Mouse (Mus musculus) kidney, embryonic 16.5 days (tissue): ENCODE data around the gene Psen2. TPM values are rescaled to one million over a fixed set of nuclear protein-coding genes. Genes with fewer than 3 reads are reported as not detected.

Experiments used
- ATAC-seq: fragments of 200-750 bp; cut with Nextera tagmentation; 2 replicates; pipeline ENCODE4 v1.8.0; 2017; ENCODE audit warnings: moderate TSS enrichment; ENCODE audit not compliant: low FRiP score, low TSS enrichment
- H3K27ac ChIP-seq: fragments of 300-500 bp; sonication (generic); 2 replicates; pipeline ENCODE4 v1.5.1; 2014; ENCODE audit warnings: low read length
- H3K27me3 ChIP-seq: fragments of 300-500 bp; sonication (generic); 2 replicates; pipeline ENCODE4 v1.6.1; 2014; ENCODE audit warnings: low read length, control low read depth, mixed read lengths; ENCODE audit not compliant: insufficient read depth
- H3K36me3 ChIP-seq: fragments of 300-500 bp; sonication (generic); 2 replicates; pipeline ENCODE4 v1.6.1; 2014; ENCODE audit warnings: low read length, control low read depth, mixed read lengths; ENCODE audit not compliant: insufficient read depth
- H3K4me1 ChIP-seq: fragments of 300-500 bp; sonication (generic); 2 replicates; pipeline ENCODE4 v1.6.1; 2014; ENCODE audit warnings: low read length, control low read depth, mixed read lengths; ENCODE audit not compliant: insufficient read depth
- H3K4me2 ChIP-seq: fragments of 300-500 bp; sonication (generic); replicated peaks from 2 replicates; pipeline ENCODE4 v1.6.1; 2014; ENCODE audit warnings: low read depth, low read length
- H3K4me3 ChIP-seq: fragments of 300-500 bp; sonication (generic); 2 replicates; pipeline ENCODE4 v1.5.1; 2014; ENCODE audit warnings: mild to moderate bottlenecking, low read length
- H3K9ac ChIP-seq: fragments of 300-500 bp; sonication (generic); replicated peaks from 2 replicates; pipeline ENCODE4 v1.6.1; 2014; ENCODE audit warnings: low read length
- H3K9me3 ChIP-seq: fragments of 300-500 bp; sonication (generic); 2 replicates; pipeline ENCODE4 v1.6.1; 2016; ENCODE audit warnings: low read length, control low read depth
- WGBS: fragments of 180-500 bp; shearing (Covaris S2); extraction: QIAGEN DNeasy Blood & Tissue Kit; methylation state at CpG from one replicate; pipeline ENCODE4 v1.1.7; 2014; 5-methylcytosine and 5-hydroxymethylcytosine counted together
- polyA plus RNA-seq: library from polyadenylated mRNA; unstranded; fragments of >200 nt; fragmentation: Nextera tagmentation; extraction: Ambion mirVana; gene quantifications from 2 replicates; pipeline ENCODE4 v1.2.1, GENCODE M21; 2015

Gene Psen2
- polyA plus RNA-seq, 1 experiment from 2014 or later = 24.5 TPM

GRCm38 (mm10) chr1:180279648-180280047 lies 16.4 kb upstream of the Psen2 start:
- Histone ChIP-seq H3K27ac (peak overlapping the region; percentile 6; the same call in 1 of the 2 replicates), H3K4me2 (no peak overlapping the region; the same call in 1 of the 2 replicates)

GRCm38 (mm10) chr1:180277563-180277962 lies 14.3 kb upstream of the Psen2 start:
- 47% methylated on average over 9 of the region's 9 CpGs for WGBS
- Histone ChIP-seq H3K4me2 (no peak overlapping the region), H3K27ac (peak overlapping the region; percentile 59; the same call in 1 of the 2 replicates)

More at GRCm38 (mm10) chr1:180279648-180280047, 16.4 kb upstream of the Psen2 start:
- Histone ChIP-seq H3K4me1 (peaks cover 30% of the 10 kb centered on the region), H3K4me3 (no peak overlapping the region), H3K9ac (0 out of 2 replicates have a peak overlapping the region, but pooled peaks have one; percentile 23), H3K9me3 (peaks cover 3% of the 10 kb centered on the region; the same call in 1 of the 2 replicates), H3K27me3 (no peaks in the 10 kb centered on the region), H3K36me3 (no peaks in the 10 kb centered on the region)
- 28% methylated on average over 7 of the region's 7 CpGs for WGBS
- ATAC-seq = peak; percentile 77

GRCm38 (mm10) chr1:180274725-180275308 lies 11.6 kb upstream of the Psen2 start:
- Histone ChIP-seq H3K27me3 (no peaks in the 10 kb centered on the region), H3K27ac (no peak overlapping the region), H3K4me1 (peaks cover 12% of the 10 kb centered on the region; the same call in 1 of the 2 replicates), H3K4me2 (no peak overlapping the region), H3K9ac (no peak overlapping the region), H3K36me3 (no peaks in the 10 kb centered on the region), H3K4me3 (no peak overlapping the region), H3K9me3 (peaks cover 3% of the 10 kb centered on the region; the same call in 1 of the 2 replicates)
- WGBS = 67% methylated on average over 10 of the region's 10 CpGs
- ATAC-seq = no peak

More at GRCm38 (mm10) chr1:180277563-180277962, 14.3 kb upstream of the Psen2 start:
- Histone ChIP-seq H3K27me3 (no peaks in the 10 kb centered on the region), H3K36me3 (no peaks in the 10 kb centered on the region), H3K9ac (no peak overlapping the region), H3K9me3 (peaks cover 3% of the 10 kb centered on the region; the same call in 1 of the 2 replicates), H3K4me1 (peaks cover 18% of the 10 kb centered on the region; the same call in 1 of the 2 replicates), H3K4me3 (no peak overlapping the region)
- peak; percentile 64; the same call in 1 of the 2 replicates for ATAC-seq

- peaks cover 20% of the 10 kb centered on the region for H3K4me1 ChIP-seq
- no peaks in the 10 kb centered on the region for H3K9me3 ChIP-seq
- 0 out of 2 replicates have a peak overlapping the region, but pooled peaks have one; percentile 42 for H3K9ac ChIP-seq
- no peak overlapping the region for H3K27ac ChIP-seq
- H3K4me3 ChIP-seq = no peak overlapping the region
- no peak overlapping the region for H3K4me2 ChIP-seq
- 91% methylated on average over 2 of the region's 2 CpGs for WGBS
- H3K36me3 ChIP-seq = no peaks in the 10 kb centered on the region
- ATAC-seq = no peak
- no peaks in the 10 kb centered on the region for H3K27me3 ChIP-seq
Observed at GRCm38 (mm10) chr1:180269033-180269432, 5.8 kb upstream of the Psen2 start.

- Histone ChIP-seq H3K9ac (0 out of 2 replicates have a peak overlapping the region, but pooled peaks have one; percentile 42), H3K27me3 (no peaks in the 10 kb centered on the region), H3K4me3 (no peak overlapping the region), H3K4me1 (peaks cover 20% of the 10 kb centered on the region), H3K36me3 (no peaks in the 10 kb centered on the region), H3K9me3 (no peaks in the 10 kb centered on the region), H3K4me2 (no peak overlapping the region), H3K27ac (no peak overlapping the region)
- 13% methylated on average over 12 of the region's 12 CpGs for WGBS
- ATAC-seq = peak; percentile 90
Observed at GRCm38 (mm10) chr1:180268249-180269031, 5.2 kb upstream of the Psen2 start.

- Histone ChIP-seq H3K36me3 (no peaks in the 10 kb centered on the region), H3K9ac (no peak overlapping the region), H3K4me3 (no peak overlapping the region), H3K27me3 (no peaks in the 10 kb centered on the region), H3K4me1 (peaks cover 20% of the 10 kb centered on the region), H3K27ac (no peak overlapping the region), H3K4me2 (no peak overlapping the region), H3K9me3 (no peaks in the 10 kb centered on the region)
- ATAC-seq = no peak
- 72% methylated on average over 10 of the region's 10 CpGs for WGBS
Observed at GRCm38 (mm10) chr1:180267151-180267550, 3.9 kb upstream of the Psen2 start.

GRCm38 (mm10) chr1:180265399-180265798 lies 2.2 kb upstream of the Psen2 start:
- 0 out of 2 replicates have a peak overlapping the region, but pooled peaks have one; percentile 6 for H3K9ac ChIP-seq
- H3K27ac ChIP-seq = no peak overlapping the region
- H3K4me2 ChIP-seq = peak overlapping the region; percentile 44
- ATAC-seq = no peak
- no peaks in the 10 kb centered on the region for H3K9me3 ChIP-seq
- no peaks in the 10 kb centered on the region for H3K27me3 ChIP-seq
- H3K36me3 ChIP-seq = no peaks in the 10 kb centered on the region
- H3K4me3 ChIP-seq = peak overlapping the region; percentile 6; the same call in 1 of the 2 replicates
- H3K4me1 ChIP-seq = peaks cover 20% of the 10 kb centered on the region
- 19% methylated on average over 7 of the region's 7 CpGs for WGBS

GRCm38 (mm10) chr1:180264851-180265250 lies 1.6 kb upstream of the Psen2 start:
- WGBS = 64% methylated on average over 10 of the region's 10 CpGs
- ATAC-seq = no peak
- Histone ChIP-seq H3K27me3 (no peaks in the 10 kb centered on the region), H3K4me1 (peaks cover 20% of the 10 kb centered on the region), H3K4me3 (peak overlapping the region; percentile 6; the same call in 1 of the 2 replicates), H3K36me3 (no peaks in the 10 kb centered on the region), H3K9me3 (no peaks in the 10 kb centered on the region), H3K9ac (peak overlapping the region; percentile 6; the same call in 1 of the 2 replicates), H3K4me2 (peak overlapping the region; percentile 44), H3K27ac (no peak overlapping the region)

GRCm38 (mm10) chr1:180264389-180264788 lies 1.2 kb upstream of the Psen2 start:
- 72% methylated on average over 6 of the region's 6 CpGs for WGBS
- Histone ChIP-seq H3K4me1 (peaks cover 20% of the 10 kb centered on the region), H3K4me3 (no peak overlapping the region), H3K36me3 (no peaks in the 10 kb centered on the region), H3K4me2 (no peak overlapping the region), H3K27me3 (no peaks in the 10 kb centered on the region), H3K9me3 (no peaks in the 10 kb centered on the region), H3K27ac (no peak overlapping the region), H3K9ac (no peak overlapping the region)
- no peak for ATAC-seq
